Mouse (Mus musculus) intestine, embryonic 14.5 days (tissue): ENCODE results near the gene Enkur. TPM values are rescaled to one million over a fixed set of nuclear protein-coding genes. Genes with fewer than 3 reads are reported as not detected.

Experiments
- ATAC-seq: fragments of 200-750 bp; cut with Nextera tagmentation; replicated peaks from 2 replicates; pipeline ENCODE4 v1.8.0; 2017; ENCODE audit warnings: low read depth, moderate number of reproducible peaks, moderate TSS enrichment, moderate library complexity; ENCODE audit not compliant: low FRiP score, low TSS enrichment
- DNase-seq: peaks from one replicate; pipeline ENCODE4 v3.0.0-alpha.2; 2018; ENCODE audit warnings: low spot score
- H3K27ac ChIP-seq: fragments of 300-500 bp; sonication (generic); 2 replicates; pipeline ENCODE4 v1.5.1; 2014; ENCODE audit warnings: low read depth, mild to moderate bottlenecking, control low read depth
- H3K27me3 ChIP-seq: fragments of 300-500 bp; sonication (generic); replicated peaks from 2 replicates; pipeline ENCODE4 v1.6.1; 2014; ENCODE audit warnings: low read length, control low read depth; ENCODE audit not compliant: control insufficient read depth, insufficient read depth
- H3K36me3 ChIP-seq: fragments of 300-500 bp; sonication (generic); 2 replicates; pipeline ENCODE4 v1.6.1; 2014; ENCODE audit warnings: low read length, control low read depth; ENCODE audit not compliant: control insufficient read depth, insufficient read depth
- H3K4me1 ChIP-seq: fragments of 300-500 bp; sonication (generic); replicated peaks from 2 replicates; pipeline ENCODE4 v1.6.1; 2014; ENCODE audit warnings: low read length, control low read depth, mixed read lengths; ENCODE audit not compliant: control insufficient read depth, insufficient read depth
- H3K4me2 ChIP-seq: fragments of 300-500 bp; sonication (generic); 2 replicates; pipeline ENCODE4 v1.6.1; 2014; ENCODE audit warnings: low read length
- H3K4me3 ChIP-seq: fragments of 300-500 bp; sonication (generic); 2 replicates; pipeline ENCODE4 v1.5.1; 2014; ENCODE audit warnings: low read depth, low read length, control low read depth, mixed read lengths
- H3K9ac ChIP-seq: fragments of 300-500 bp; sonication (generic); 2 replicates; pipeline ENCODE4 v1.6.1; 2014; ENCODE audit warnings: mild to moderate bottlenecking, low read length
- H3K9me3 ChIP-seq: fragments of 300-500 bp; sonication (generic); 2 replicates; pipeline ENCODE4 v1.6.1; 2016; ENCODE audit warnings: low read length, control low read depth; ENCODE audit not compliant: control insufficient read depth
- WGBS: fragments of 180-500 bp; shearing (Covaris S2); extraction: QIAGEN DNeasy Blood & Tissue Kit; methylation state at CpG from one replicate; pipeline ENCODE4 v1.1.7; 2014; 5-methylcytosine and 5-hydroxymethylcytosine counted together
- polyA plus RNA-seq: library from polyadenylated mRNA; unstranded; fragments of >200 nt; fragmentation: Nextera tagmentation; extraction: Ambion mirVana; gene quantifications from 2 replicates; pipeline ENCODE4 v1.2.1, GENCODE M21; 2014

The Enkur gene
- polyA plus RNA-seq, 1 experiment from 2014 or later = 0.41 TPM

DNA sequence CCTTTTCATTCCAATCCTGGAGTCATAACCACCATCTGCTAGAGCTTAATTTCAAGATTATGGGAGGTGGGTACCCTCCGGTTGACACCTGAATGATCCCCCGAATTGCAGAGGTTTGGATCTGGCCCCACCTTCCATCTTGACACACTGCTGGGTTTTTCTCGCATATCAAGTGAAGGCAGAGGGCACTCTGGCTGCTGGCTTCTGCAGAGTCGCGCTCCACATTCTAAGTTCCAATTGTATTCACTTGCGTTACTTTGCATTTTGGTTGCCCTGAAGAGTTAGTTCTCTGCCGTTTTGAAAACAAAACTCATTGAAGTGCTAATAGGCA is 64.0 kb downstream of the Enkur start:
- H3K4me3 ChIP-seq = peak overlapping the region; percentile 49

More for the DNA sequence above, 64.0 kb downstream of the Enkur start:
- ATAC-seq = no peak
- Histone ChIP-seq H3K9ac (peak overlapping the region; percentile 60), H3K9me3 (peaks cover 2% of the 10 kb centered on the region; the same call in 1 of the 2 replicates), H3K27me3 (no peaks in the 10 kb centered on the region), H3K27ac (peak overlapping the region; percentile 34; the same call in 1 of the 2 replicates), H3K4me1 (0 out of 2 replicates have a peak, but pooled peaks cover 3% of the 10 kb centered on the region), H3K4me2 (peak overlapping the region; percentile 99), H3K36me3 (no peaks in the 10 kb centered on the region)
- DNase-seq = no peak
- WGBS = 19% methylated on average over 7 of the region's 7 CpGs

Other genes starting within 250 kb of the Enkur start
- gene Arhgap21, start 236.5 kb downstream of the Enkur start, polyA plus RNA-seq = 19.4 and 20.6 TPM in 2 replicates
- gene Thnsl1, start 359 bp upstream of the Enkur start, polyA plus RNA-seq = 7.5 and 9.1 TPM in 2 replicates
- 0.08 TPM in 2 replicates for gene Gpr158, start 162.2 kb upstream of the Enkur start, polyA plus RNA-seq